Mouse (Mus musculus): ENCODE results near the gene Slc44a5. TPM values are rescaled to one million over a fixed set of nuclear protein-coding genes. Genes with fewer than 3 reads are reported as not detected.

The Slc44a5 gene
- polyA plus RNA-seq, 1 experiment, result 0.11 TPM

DNA sequence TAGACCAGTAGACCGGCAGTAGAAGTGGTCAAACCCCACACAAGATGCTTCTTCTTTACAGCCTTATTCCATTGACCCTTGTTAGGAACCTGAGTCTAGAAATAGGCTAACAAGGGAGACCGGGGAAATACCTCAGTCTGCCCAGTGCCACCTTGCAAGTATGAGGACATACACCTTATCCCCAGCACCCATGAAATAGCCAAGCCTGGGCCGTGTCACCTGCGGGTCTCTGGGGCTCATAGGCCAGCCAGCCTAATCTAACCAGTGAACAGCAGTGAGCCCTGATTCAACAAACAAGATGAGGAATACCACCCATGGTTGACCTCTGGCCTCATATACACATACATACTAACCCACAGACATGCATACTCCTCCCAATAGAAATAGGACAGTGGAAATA lies 142.2 kb downstream of the Slc44a5 start:
- Histone ChIP-seq H3K4me3 (ENCODE audit: extremely low read depth, insufficient read depth, insufficient read length) (no peak overlapping the region), H3K27ac (ENCODE audit: insufficient read depth, low read length) (no peak overlapping the region), H3K36me3 (ENCODE audit: control insufficient read depth, insufficient read depth, low read length) (no peaks in the 10 kb centered on the region), H3K4me1 (ENCODE audit: control insufficient read depth, insufficient read depth, insufficient read length) (no peaks in the 10 kb centered on the region), H3K27me3 (ENCODE audit: control insufficient read depth, insufficient read depth, low read length) (no peaks in the 10 kb centered on the region)
- TF ChIP-seq CTCF (IDR thresholded peaks at IDR 0.05; ENCODE audit: extremely low read depth, insufficient read depth, insufficient read length, insufficient replicate concordance), result no peak
- TF ChIP-seq POLR2A (IDR thresholded peaks at IDR 0.05; ENCODE audit: low read depth, low read length), result no peak
- WGBS, result 80% methylated on average over 4 of the region's 4 CpGs
- no peak for DNase-seq (ENCODE audit: low read depth in 1 of 2, low spot score in 2 of 2)

DNA sequence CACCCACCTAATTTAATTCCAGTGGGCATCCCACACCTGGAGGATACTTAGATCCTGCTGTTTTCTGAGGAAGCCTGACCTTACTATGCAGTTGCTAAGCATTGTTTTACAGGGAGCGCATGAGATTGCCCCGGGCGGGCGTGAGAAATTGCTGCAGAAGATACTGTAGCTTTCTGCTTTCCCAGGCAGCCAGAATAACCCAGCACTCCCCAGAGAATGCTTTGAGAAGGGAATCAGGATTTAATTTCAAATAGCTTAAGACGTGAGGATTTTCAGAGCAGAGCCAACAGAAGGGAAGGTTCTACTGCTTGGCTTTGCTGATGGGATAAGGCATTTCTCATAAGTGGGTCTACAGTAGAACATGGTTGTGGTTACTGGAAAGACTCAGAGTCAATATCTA lies 142.8 kb downstream of the Slc44a5 start:
- Histone ChIP-seq H3K4me3 (ENCODE audit: extremely low read depth, insufficient read depth, insufficient read length) (no peak overlapping the region), H3K36me3 (ENCODE audit: control insufficient read depth, insufficient read depth, low read length) (no peaks in the 10 kb centered on the region), H3K4me1 (ENCODE audit: control insufficient read depth, insufficient read depth, insufficient read length) (no peaks in the 10 kb centered on the region), H3K27ac (ENCODE audit: insufficient read depth, low read length) (no peak overlapping the region), H3K27me3 (ENCODE audit: control insufficient read depth, insufficient read depth, low read length) (no peaks in the 10 kb centered on the region)
- 94% methylated on average over 5 of the region's 5 CpGs for WGBS
- DNase-seq (ENCODE audit: low read depth in 1 of 2, low spot score in 2 of 2), result no peak
- TF ChIP-seq CTCF (IDR thresholded peaks at IDR 0.05; ENCODE audit: extremely low read depth, insufficient read depth, insufficient read length, insufficient replicate concordance) (no peak), POLR2A (IDR thresholded peaks at IDR 0.05; ENCODE audit: low read depth, low read length) (no peak)

DNA sequence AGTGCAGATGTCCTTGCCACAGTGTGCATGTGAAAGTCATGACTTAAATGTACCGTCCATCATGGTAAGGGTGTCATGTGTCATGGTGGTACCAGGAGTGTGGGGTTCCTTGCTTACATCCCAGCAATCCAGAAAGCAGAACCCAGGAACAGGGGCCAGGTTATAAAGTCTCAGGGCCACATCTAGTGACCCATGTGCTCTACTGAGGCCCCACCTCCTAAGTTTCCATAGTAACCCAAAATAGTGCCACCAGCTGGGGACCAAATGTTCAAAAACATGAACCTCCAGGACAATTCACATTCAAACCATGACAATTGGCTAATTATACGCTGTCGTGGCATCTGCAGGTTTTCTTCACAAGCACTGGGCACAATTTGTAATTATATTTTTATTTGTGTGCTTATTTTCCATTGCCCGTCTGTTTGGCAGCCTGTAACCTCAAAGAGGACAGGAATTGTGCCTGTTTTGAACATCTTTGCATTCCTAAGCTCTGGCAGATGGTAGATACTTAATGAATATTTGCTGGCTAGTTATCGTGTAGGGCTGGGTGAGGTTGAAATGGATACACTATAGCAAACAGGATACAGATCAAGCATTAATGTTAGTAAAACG lies 145.9 kb downstream of the Slc44a5 start:
- Histone ChIP-seq H3K36me3 (ENCODE audit: control insufficient read depth, insufficient read depth, low read length) (no peaks in the 10 kb centered on the region), H3K27ac (ENCODE audit: insufficient read depth, low read length) (no peak overlapping the region), H3K4me1 (ENCODE audit: control insufficient read depth, insufficient read depth, insufficient read length) (no peaks in the 10 kb centered on the region), H3K4me3 (ENCODE audit: extremely low read depth, insufficient read depth, insufficient read length) (no peak overlapping the region), H3K27me3 (ENCODE audit: control insufficient read depth, insufficient read depth, low read length) (no peaks in the 10 kb centered on the region)
- TF ChIP-seq CTCF (IDR thresholded peaks at IDR 0.05; ENCODE audit: extremely low read depth, insufficient read depth, insufficient read length, insufficient replicate concordance), result no peak
- TF ChIP-seq POLR2A (IDR thresholded peaks at IDR 0.05; ENCODE audit: low read depth, low read length), result no peak
- WGBS, result 84% methylated on average over 6 of the region's 6 CpGs
- DNase-seq (ENCODE audit: low read depth in 1 of 2, low spot score in 2 of 2), result no peak

DNA sequence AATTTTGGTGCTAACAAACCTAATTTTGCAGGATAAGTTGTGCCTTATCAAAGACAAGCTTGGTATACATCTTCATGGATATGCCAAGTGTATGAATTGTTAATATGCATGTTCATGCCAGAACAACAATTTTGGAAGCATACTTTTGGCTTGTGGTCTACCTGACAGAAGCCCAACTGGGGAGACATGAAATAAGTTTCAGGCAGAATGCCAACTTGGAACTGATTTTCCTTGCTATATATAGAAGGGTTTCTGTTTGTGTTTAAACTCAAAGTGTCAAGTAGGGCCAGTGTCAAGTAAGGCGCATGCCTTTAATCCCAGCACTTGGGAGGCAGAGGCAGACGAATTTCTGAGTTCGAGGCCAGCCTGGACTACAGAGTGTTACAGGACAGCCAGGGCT lies 149.3 kb downstream of the Slc44a5 start:
- TF ChIP-seq CTCF (IDR thresholded peaks at IDR 0.05; ENCODE audit: extremely low read depth, insufficient read depth, insufficient read length, insufficient replicate concordance) (no peak), POLR2A (IDR thresholded peaks at IDR 0.05; ENCODE audit: low read depth, low read length) (no peak)
- H3K36me3 ChIP-seq (ENCODE audit: control insufficient read depth, insufficient read depth, low read length), result no peaks in the 10 kb centered on the region
- no peaks in the 10 kb centered on the region for H3K27me3 ChIP-seq (ENCODE audit: control insufficient read depth, insufficient read depth, low read length)
- 85% methylated on average over 3 of the region's 3 CpGs for WGBS
- no peak overlapping the region for H3K27ac ChIP-seq (ENCODE audit: insufficient read depth, low read length)
- no peaks in the 10 kb centered on the region for H3K4me1 ChIP-seq (ENCODE audit: control insufficient read depth, insufficient read depth, insufficient read length)
- no peak overlapping the region for H3K4me3 ChIP-seq (ENCODE audit: extremely low read depth, insufficient read depth, insufficient read length)
- no peak for DNase-seq (ENCODE audit: low read depth in 1 of 2, low spot score in 2 of 2)

DNA sequence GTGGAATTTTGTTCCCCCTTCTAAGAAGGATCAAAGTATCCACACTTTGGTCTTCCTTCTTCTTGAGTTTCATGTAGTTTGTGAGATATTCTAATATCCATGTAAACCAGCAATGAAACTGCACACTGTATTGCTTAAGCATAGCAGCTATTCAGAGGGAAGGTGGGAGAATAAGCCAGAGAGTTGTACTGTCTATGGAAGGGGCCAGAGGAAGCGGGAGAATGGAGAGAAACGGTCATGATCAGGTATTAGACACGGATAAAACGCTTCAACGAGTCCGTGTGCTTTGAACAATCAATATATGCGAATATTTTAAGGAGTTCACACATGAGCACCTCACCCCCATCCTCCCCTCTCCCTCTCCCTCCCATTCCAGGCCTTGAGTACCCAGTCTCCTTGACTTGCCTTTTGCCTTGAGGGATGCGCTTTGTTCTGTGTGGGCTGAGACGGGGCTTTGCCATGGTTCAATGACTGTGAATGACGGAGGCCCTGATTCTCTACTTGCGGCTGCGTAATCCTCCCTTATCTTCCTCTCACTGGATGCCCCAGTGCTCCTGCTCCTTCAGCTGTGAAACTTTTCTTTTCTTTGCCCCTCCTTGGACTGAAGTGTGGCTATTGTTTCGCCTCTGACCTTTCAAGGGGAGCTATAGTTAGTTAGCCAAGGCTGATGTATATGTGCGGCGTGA lies 151.8 kb downstream of the Slc44a5 start:
- WGBS, result 88% methylated on average over 15 of the region's 15 CpGs
- H3K4me1 ChIP-seq (ENCODE audit: control insufficient read depth, insufficient read depth, insufficient read length), result no peaks in the 10 kb centered on the region
- no peak for TF ChIP-seq CTCF (IDR thresholded peaks at IDR 0.05; ENCODE audit: extremely low read depth, insufficient read depth, insufficient read length, insufficient replicate concordance)
- no peak for TF ChIP-seq POLR2A (IDR thresholded peaks at IDR 0.05; ENCODE audit: low read depth, low read length)
- H3K27me3 ChIP-seq (ENCODE audit: control insufficient read depth, insufficient read depth, low read length), result no peaks in the 10 kb centered on the region
- H3K36me3 ChIP-seq (ENCODE audit: control insufficient read depth, insufficient read depth, low read length), result no peaks in the 10 kb centered on the region
- H3K4me3 ChIP-seq (ENCODE audit: extremely low read depth, insufficient read depth, insufficient read length), result no peak overlapping the region
- no peak overlapping the region for H3K27ac ChIP-seq (ENCODE audit: insufficient read depth, low read length)
- no peak for DNase-seq (ENCODE audit: low read depth in 1 of 2, low spot score in 2 of 2)

DNA sequence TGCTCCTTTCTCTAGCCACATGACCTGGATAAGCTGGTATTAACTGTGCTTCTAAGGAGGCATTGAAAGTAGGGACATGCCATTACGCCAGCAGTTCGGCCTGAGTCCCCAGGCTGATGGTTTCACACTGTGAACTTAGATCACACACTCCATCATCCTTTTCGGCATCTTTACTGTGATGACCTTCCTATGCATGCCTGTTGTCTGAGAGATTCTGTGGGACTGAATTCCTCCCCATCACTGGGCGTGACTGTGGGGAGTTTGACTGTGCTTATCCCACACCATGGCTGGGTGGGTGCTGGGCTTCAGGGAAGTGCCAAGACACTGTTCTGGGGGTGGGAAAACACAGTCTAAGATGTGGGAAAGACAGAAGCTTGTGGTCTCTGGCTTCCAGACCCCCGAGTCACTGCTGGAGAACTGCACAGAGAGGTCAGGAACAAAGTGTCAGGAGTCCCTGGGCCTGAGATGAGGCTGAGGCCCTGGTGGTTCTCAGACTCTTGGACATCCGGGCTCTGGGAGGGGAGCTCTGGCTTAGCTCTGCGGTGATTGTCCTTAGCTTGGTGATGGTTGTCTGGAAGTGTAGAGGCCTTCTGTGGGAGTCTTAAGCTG lies 152.6 kb downstream of the Slc44a5 start:
- 87% methylated on average over 7 of the region's 7 CpGs for WGBS
- TF ChIP-seq CTCF (IDR thresholded peaks at IDR 0.05; ENCODE audit: extremely low read depth, insufficient read depth, insufficient read length, insufficient replicate concordance) (no peak), POLR2A (IDR thresholded peaks at IDR 0.05; ENCODE audit: low read depth, low read length) (no peak)
- Histone ChIP-seq H3K36me3 (ENCODE audit: control insufficient read depth, insufficient read depth, low read length) (no peaks in the 10 kb centered on the region), H3K4me1 (ENCODE audit: control insufficient read depth, insufficient read depth, insufficient read length) (no peaks in the 10 kb centered on the region), H3K27me3 (ENCODE audit: control insufficient read depth, insufficient read depth, low read length) (no peaks in the 10 kb centered on the region), H3K27ac (ENCODE audit: insufficient read depth, low read length) (no peak overlapping the region), H3K4me3 (ENCODE audit: extremely low read depth, insufficient read depth, insufficient read length) (no peak overlapping the region)
- no peak for DNase-seq (ENCODE audit: low read depth in 1 of 2, low spot score in 2 of 2)

DNA sequence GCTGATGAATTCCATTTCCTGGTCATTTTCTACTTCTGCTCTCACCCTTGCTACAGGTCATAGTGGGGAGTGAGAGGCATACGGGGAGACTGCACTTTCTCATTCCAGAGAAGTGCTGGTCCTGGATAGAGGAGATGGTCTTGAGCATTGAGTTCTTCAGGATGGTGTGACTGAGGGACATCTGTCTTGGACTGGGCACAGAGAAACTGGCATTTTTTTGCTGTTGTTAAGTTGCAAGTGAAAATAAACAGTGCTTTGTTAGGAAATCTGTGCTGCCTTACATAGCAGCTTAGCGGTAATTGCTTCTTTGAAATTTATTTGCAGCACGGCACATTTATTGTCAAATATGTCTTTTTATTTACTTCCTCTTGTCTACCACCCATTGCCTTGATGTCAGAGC lies 154.0 kb downstream of the Slc44a5 start:
- Histone ChIP-seq H3K27me3 (ENCODE audit: control insufficient read depth, insufficient read depth, low read length) (no peaks in the 10 kb centered on the region), H3K4me3 (ENCODE audit: extremely low read depth, insufficient read depth, insufficient read length) (no peak overlapping the region), H3K36me3 (ENCODE audit: control insufficient read depth, insufficient read depth, low read length) (no peaks in the 10 kb centered on the region), H3K27ac (ENCODE audit: insufficient read depth, low read length) (no peak overlapping the region), H3K4me1 (ENCODE audit: control insufficient read depth, insufficient read depth, insufficient read length) (no peaks in the 10 kb centered on the region)
- no peak for DNase-seq (ENCODE audit: low read depth in 1 of 2, low spot score in 2 of 2)
- no peak for TF ChIP-seq POLR2A (IDR thresholded peaks at IDR 0.05; ENCODE audit: low read depth, low read length)
- TF ChIP-seq CTCF (IDR thresholded peaks at IDR 0.05; ENCODE audit: extremely low read depth, insufficient read depth, insufficient read length, insufficient replicate concordance), result no peak
- WGBS, result 90% methylated on average over 3 of the region's 3 CpGs

Measured in spleen, adult 2 months (tissue).